ENCODE assay signal across 8 mouse cellular contexts in genomic region chr17:86962894-86963585, GRCm38 (mm10). TPM values are rescaled to one million over a fixed set of nuclear protein-coding genes. Genes with fewer than 3 reads are reported as not detected.
DNase-seq lines count a peak whose midpoint lies in the region; ATAC-seq and TF ChIP-seq lines count a peak whose summit lies in the region.

Rhoq (plus strand) TSS chr17:86963082.

- peak; percentile 46 for DNase-seq in T-cell, adult 2 months (ENCODE audit: low spot score)
- DNase-seq in cerebellum, postnatal 25 days = peak; percentile 73 to 81
- peak; percentile 89 for DNase-seq in gastrocnemius, adult 8-10 months (ENCODE audit: low spot score in 2 of 2)
- peak; percentile 92 for DNase-seq in hindbrain, postnatal 0 days (ENCODE audit: low spot score)
- peak; percentile 70 to 83 for DNase-seq in left cerebral cortex, adult 9 months (ENCODE audit: low spot score in 2 of 2)
- DNase-seq in right cerebral cortex, postnatal 10 days (ENCODE audit: low spot score in 2 of 2) = peak; percentile 91 to 92
- DNase-seq in urinary bladder, postnatal 14 days (ENCODE audit: low spot score) = peak; percentile 89

- peak; percentile 89 for ATAC-seq in hindbrain, postnatal 0 days

- H3K4me2 ChIP-seq in hindbrain, postnatal 0 days (ENCODE audit: low read depth, low read length) = peak within 1 kb of the TSS; percentile 87

- peak within 1 kb of the TSS; percentile 90 for H3K27ac ChIP-seq in hindbrain, postnatal 0 days

- no peaks in the 10 kb centered on the region for H3K9me3 ChIP-seq in hindbrain, postnatal 0 days (ENCODE audit: low read length)
- no peaks in the 10 kb centered on the region for H3K9me3 ChIP-seq in megakaryocyte, embryonic 14.5 days

- peak within 1 kb of the TSS; percentile 90 for H3K9ac ChIP-seq in hindbrain, postnatal 0 days (replicated peaks; ENCODE audit: low read length)

- peaks cover 22% of the 10 kb centered on the region for H3K4me1 ChIP-seq in hindbrain, postnatal 0 days (ENCODE audit: insufficient read depth, low read length)
- H3K4me1 ChIP-seq in megakaryocyte, embryonic 14.5 days = peaks cover 30% of the 10 kb centered on the region

- H3K36me3 ChIP-seq in hindbrain, postnatal 0 days (ENCODE audit: insufficient read depth, low read length) = no peaks in the 10 kb centered on the region
- no peaks in the 10 kb centered on the region for H3K36me3 ChIP-seq in megakaryocyte, embryonic 14.5 days (replicated peaks; ENCODE audit: low read length)

- WGBS in hindbrain, postnatal 0 days = under 1% methylated on average over 43 of the region's 86 CpGs

- H3K4me3 ChIP-seq in hindbrain, postnatal 0 days (ENCODE audit: low read length) = peak within 1 kb of the TSS; percentile 81
- peak within 1 kb of the TSS; percentile 93 for H3K4me3 ChIP-seq in megakaryocyte, embryonic 14.5 days (replicated peaks)

- no peaks in the 10 kb centered on the region for H3K27me3 ChIP-seq in hindbrain, postnatal 0 days (ENCODE audit: insufficient read depth, low read length)
- peaks cover 76% of the 10 kb centered on the region for H3K27me3 ChIP-seq in megakaryocyte, embryonic 14.5 days (replicated peaks)

- no peak for TF ChIP-seq CTCF in hindbrain, postnatal 0 days (IDR thresholded peaks at IDR 0.05; ENCODE audit: low read depth)

RNA-seq across cellular contexts. Expression of gene Rhoq, which starts in this region (rescaled TPM):
- total RNA-seq in gastrocnemius, adult 8-10 months (2022) = 100 to 1,000 TPM; 149 to 182 (median 166) TPM
- total RNA-seq in hindbrain, postnatal 0 days (2014; rRNA removed) = 24.1 and 51.7 TPM in 2 replicates
- 5.9 and 6.7 TPM in 2 replicates for polyA plus RNA-seq in hindbrain, postnatal 0 days (2015; fragmentation: Nextera tagmentation; extraction: Ambion mirVana)
- polyA plus RNA-seq in megakaryocyte, embryonic 14.5 days (2012; ENCODE audit: insufficient read depth, low replicate concordance) = 0.77 TPM in 1 of 2 replicates, not detected in the other

Comparison
In these comparisons a context has a peak if more than half of its experiments do, and no peak if none do; other contexts are left out.
1. Peak in every context shown above with its lines: DNase-seq, ATAC-seq, H3K4me3 ChIP-seq and H3K27ac ChIP-seq.